In genomic region chr16:92057852-92058643, GRCm38 (mm10) we compare ENCODE assay signal across 8 mouse cellular contexts. TPM values are rescaled to one million over a fixed set of nuclear protein-coding genes. Genes with fewer than 3 reads are reported as not detected.
DNase-seq lines count a peak whose midpoint lies in the region; ATAC-seq and TF ChIP-seq lines count a peak whose summit lies in the region.

Mrps6 (plus strand) TSS chr16:92058270.
Gm49711 (plus strand) TSS chr16:92058316.
Slc5a3 (plus strand) TSS chr16:92058322.

- H3K9me3 ChIP-seq in embryonic facial prominence, embryonic 15.5 days (replicated peaks), result 0 out of 2 replicates have a peak, but pooled peaks cover 5% of the 10 kb centered on the region
- peaks cover 10% of the 10 kb centered on the region for H3K9me3 ChIP-seq in limb, embryonic 14.5 days (ENCODE audit: control insufficient read depth, low read length)
- no peaks in the 10 kb centered on the region; the same call in 1 of the 2 replicates for H3K9me3 ChIP-seq in midbrain, embryonic 16.5 days (replicated peaks; ENCODE audit: control insufficient read depth, low read length, poor library complexity, severe bottlenecking)

- DNase-seq in B cell, adult 2 months, result peak; percentile 85 to 88
- peak; percentile 82 for DNase-seq in heart, adult 8-10 months (ENCODE audit: low spot score)
- DNase-seq in kidney, adult 9 months, result peak; percentile 87
- peak; percentile 73 for DNase-seq in limb, embryonic 14.5 days (ENCODE audit: low spot score)
- DNase-seq in spleen, adult 2 months (ENCODE audit: low read depth in 1 of 2, low spot score in 2 of 2), result peak; percentile 60 to 77

- peak within 1 kb of the TSS; percentile 97 for H3K4me3 ChIP-seq in bone marrow macrophage, adult 2 months (ENCODE audit: insufficient read depth, low read length)
- peak within 1 kb of the TSS; percentile 93 for H3K4me3 ChIP-seq in embryonic facial prominence, embryonic 15.5 days (replicated peaks)
- peak within 1 kb of the TSS; percentile 87 for H3K4me3 ChIP-seq in limb, embryonic 14.5 days (replicated peaks; ENCODE audit: low read length)
- H3K4me3 ChIP-seq in midbrain, embryonic 16.5 days (ENCODE audit: low read depth, low read length), result peak within 1 kb of the TSS; percentile 98
- H3K4me3 ChIP-seq in spleen, adult 2 months (ENCODE audit: extremely low read depth, insufficient read depth, insufficient read length), result peak within 1 kb of the TSS; percentile 97

- H3K4me2 ChIP-seq in embryonic facial prominence, embryonic 15.5 days (replicated peaks), result peak within 1 kb of the TSS; percentile 84
- peak within 1 kb of the TSS; percentile 85 for H3K4me2 ChIP-seq in limb, embryonic 14.5 days (replicated peaks; ENCODE audit: low read depth, low read length, severe bottlenecking)
- peak within 1 kb of the TSS; percentile 94 for H3K4me2 ChIP-seq in midbrain, embryonic 16.5 days (ENCODE audit: low read length)

- H3K4me1 ChIP-seq in bone marrow macrophage, adult 2 months (ENCODE audit: control insufficient read depth, insufficient read depth, low read length), result peaks cover 14% of the 10 kb centered on the region
- H3K4me1 ChIP-seq in embryonic facial prominence, embryonic 15.5 days, result peaks cover 19% of the 10 kb centered on the region
- H3K4me1 ChIP-seq in limb, embryonic 14.5 days (ENCODE audit: control insufficient read depth, insufficient read depth, low read length), result peaks cover 12% of the 10 kb centered on the region; the same call in 1 of the 2 replicates
- H3K4me1 ChIP-seq in midbrain, embryonic 16.5 days (ENCODE audit: control insufficient read depth, insufficient read depth, low read length), result peaks cover 24% of the 10 kb centered on the region
- H3K4me1 ChIP-seq in spleen, adult 2 months (ENCODE audit: control insufficient read depth, insufficient read depth, insufficient read length), result peaks cover 10% of the 10 kb centered on the region; the same call in 1 of the 2 replicates

- H3K9ac ChIP-seq in embryonic facial prominence, embryonic 15.5 days, result peak within 1 kb of the TSS; percentile 58
- H3K9ac ChIP-seq in limb, embryonic 14.5 days (ENCODE audit: low read depth, low read length, severe bottlenecking), result peak within 1 kb of the TSS; percentile 79
- H3K9ac ChIP-seq in midbrain, embryonic 16.5 days (ENCODE audit: low read depth, low read length), result peak within 1 kb of the TSS; percentile 80

- no peaks in the 10 kb centered on the region for H3K27me3 ChIP-seq in embryonic facial prominence, embryonic 15.5 days
- H3K27me3 ChIP-seq in limb, embryonic 14.5 days (ENCODE audit: control insufficient read depth, insufficient read depth, low read length), result no peaks in the 10 kb centered on the region
- no peaks in the 10 kb centered on the region for H3K27me3 ChIP-seq in midbrain, embryonic 16.5 days (ENCODE audit: control insufficient read depth, insufficient read depth, low read depth, low read length)
- no peaks in the 10 kb centered on the region for H3K27me3 ChIP-seq in spleen, adult 2 months (ENCODE audit: control insufficient read depth, insufficient read depth, low read length)

- peaks cover 16% of the 10 kb centered on the region for H3K36me3 ChIP-seq in embryonic facial prominence, embryonic 15.5 days
- peaks cover 15% of the 10 kb centered on the region for H3K36me3 ChIP-seq in limb, embryonic 14.5 days (ENCODE audit: control insufficient read depth, insufficient read depth, low read length)
- no peaks in the 10 kb centered on the region; the same call in 1 of the 2 replicates for H3K36me3 ChIP-seq in midbrain, embryonic 16.5 days (ENCODE audit: control insufficient read depth, insufficient read depth, low read length)
- no peaks in the 10 kb centered on the region for H3K36me3 ChIP-seq in spleen, adult 2 months (ENCODE audit: control insufficient read depth, insufficient read depth, low read length)

- no peak for TF ChIP-seq CTCF in bone marrow macrophage, adult 2 months (IDR thresholded peaks at IDR 0.05; ENCODE audit: low read depth, low read length)
- no peak for TF ChIP-seq CTCF in spleen, adult 2 months (IDR thresholded peaks at IDR 0.05; ENCODE audit: extremely low read depth, insufficient read depth, insufficient read length, insufficient replicate concordance)

- peak; percentile 93 for ATAC-seq in embryonic facial prominence, embryonic 15.5 days (ENCODE audit: insufficient number of reproducible peaks, low FRiP score, low TSS enrichment, low read depth)
- peak; percentile 95 for ATAC-seq in limb, embryonic 14.5 days (ENCODE audit: low FRiP score, low read depth)
- peak; percentile 96 for ATAC-seq in midbrain, embryonic 16.5 days

- WGBS in embryonic facial prominence, embryonic 15.5 days, result under 1% methylated on average over 97 of the region's 99 CpGs
- WGBS in limb, embryonic 14.5 days, result under 1% methylated on average over 61 of the region's 99 CpGs
- 0% methylated on average over 80 of the region's 99 CpGs for WGBS in midbrain, embryonic 16.5 days
- under 1% methylated on average over 92 of the region's 99 CpGs for WGBS in spleen, adult 2 months

- TF ChIP-seq POLR2A in bone marrow macrophage, adult 2 months (IDR thresholded peaks at IDR 0.05; ENCODE audit: borderline replicate concordance, low read depth, low read length), result peak; percentile 73; the same call in 1 of the 2 replicates
- TF ChIP-seq POLR2A in limb, embryonic 14.5 days (IDR thresholded peaks at IDR 0.05; ENCODE audit: borderline replicate concordance, extremely low read depth, insufficient read depth, insufficient read length), result peak; percentile 39; the same call in 1 of the 2 replicates
- TF ChIP-seq POLR2A in spleen, adult 2 months (IDR thresholded peaks at IDR 0.05; ENCODE audit: low read depth, low read length), result peak; percentile 90

- peak within 1 kb of the TSS; percentile 75 for H3K27ac ChIP-seq in bone marrow macrophage, adult 2 months (ENCODE audit: insufficient read depth, low read depth, low read length)
- H3K27ac ChIP-seq in embryonic facial prominence, embryonic 15.5 days (replicated peaks), result peak within 1 kb of the TSS; percentile 91
- peak within 1 kb of the TSS; percentile 53 for H3K27ac ChIP-seq in limb, embryonic 14.5 days (replicated peaks; ENCODE audit: low read depth, low read length)
- peak within 1 kb of the TSS; percentile 88 for H3K27ac ChIP-seq in midbrain, embryonic 16.5 days (ENCODE audit: low read length)
- peak within 1 kb of the TSS; percentile 90 for H3K27ac ChIP-seq in spleen, adult 2 months (ENCODE audit: insufficient read depth, low read length)

RNA-seq across cellular contexts. Expression of gene Mrps6, which starts in this region (rescaled TPM):
- 28.0 and 32.2 TPM in 2 replicates for polyA plus RNA-seq in bone marrow macrophage, adult 2 months (2012; ENCODE audit: insufficient read depth, insufficient read length, missing spikeins)
- polyA plus RNA-seq in embryonic facial prominence, embryonic 15.5 days (2015; fragmentation: Nextera tagmentation; extraction: Ambion mirVana), result 89.0 and 91.8 TPM in 2 replicates
- total RNA-seq in heart, adult 8-10 months (2022), result 10 to 100 TPM; 57.6 to 68.6 (median 66.3) TPM
- 46.6 and 49.5 TPM in 2 replicates for polyA plus RNA-seq in limb, embryonic 14.5 days (2012; rRNA removed)
- polyA plus RNA-seq in limb, embryonic 14.5 days (2014; fragmentation: Nextera tagmentation; extraction: Ambion mirVana), result 101 and 109 TPM in 2 replicates
- 169 and 177 TPM in 2 replicates for polyA plus RNA-seq in midbrain, embryonic 16.5 days (2015; fragmentation: Nextera tagmentation; extraction: Ambion mirVana)
- 6.7 and 8.5 TPM in 2 replicates for polyA plus RNA-seq in spleen, adult 2 months (2012; rRNA removed)

RNA-seq across cellular contexts. Expression of gene Gm49711, which starts in this region (rescaled TPM):
- not detected in 2 replicates for polyA plus RNA-seq in bone marrow macrophage, adult 2 months (2012; ENCODE audit: insufficient read depth, insufficient read length, missing spikeins)
- 0.15 TPM in 1 of 2 replicates, not detected in the other for polyA plus RNA-seq in embryonic facial prominence, embryonic 15.5 days (2015; fragmentation: Nextera tagmentation; extraction: Ambion mirVana)
- not detected for total RNA-seq in heart, adult 8-10 months (2022)
- polyA plus RNA-seq in limb, embryonic 14.5 days (2012; rRNA removed), result 0.24 and 0.27 TPM in 2 replicates
- 0.36 TPM in 1 of 2 replicates, not detected in the other for polyA plus RNA-seq in limb, embryonic 14.5 days (2014; fragmentation: Nextera tagmentation; extraction: Ambion mirVana)
- polyA plus RNA-seq in midbrain, embryonic 16.5 days (2015; fragmentation: Nextera tagmentation; extraction: Ambion mirVana), result 0.32 and 0.67 TPM in 2 replicates
- polyA plus RNA-seq in spleen, adult 2 months (2012; rRNA removed), result 0.12 TPM in 1 of 2 replicates, not detected in the other

RNA-seq across cellular contexts. Expression of gene Slc5a3, which starts in this region (rescaled TPM):
- polyA plus RNA-seq in bone marrow macrophage, adult 2 months (2012; ENCODE audit: insufficient read depth, insufficient read length, missing spikeins), result 6.7 and 7.2 TPM in 2 replicates
- polyA plus RNA-seq in embryonic facial prominence, embryonic 15.5 days (2015; fragmentation: Nextera tagmentation; extraction: Ambion mirVana), result 6.3 and 6.4 TPM in 2 replicates
- total RNA-seq in heart, adult 8-10 months (2022), result 1 to 10 TPM; 4.4 to 5.8 (median 5.0) TPM
- polyA plus RNA-seq in limb, embryonic 14.5 days (2012; rRNA removed), result 3.5 and 3.8 TPM in 2 replicates
- 9.3 and 10.7 TPM in 2 replicates for polyA plus RNA-seq in limb, embryonic 14.5 days (2014; fragmentation: Nextera tagmentation; extraction: Ambion mirVana)
- 21.1 and 22.8 TPM in 2 replicates for polyA plus RNA-seq in midbrain, embryonic 16.5 days (2015; fragmentation: Nextera tagmentation; extraction: Ambion mirVana)
- 0.58 and 0.74 TPM in 2 replicates for polyA plus RNA-seq in spleen, adult 2 months (2012; rRNA removed)

Comparison
In these comparisons a context has a peak if more than half of its experiments do, and no peak if none do; other contexts are left out.
1. Peak in every context shown above with its lines: DNase-seq, ATAC-seq, H3K4me3 ChIP-seq and H3K27ac ChIP-seq.
2. POLR2A ChIP-seq: peak in every context shown above with its lines; median percentile 90 in spleen, adult 2 months; 73 in bone marrow macrophage, adult 2 months; 39 in limb, embryonic 14.5 days.